Mouse (Mus musculus): ENCODE measurements around the gene Rbms3. TPM values are rescaled to one million over a fixed set of nuclear protein-coding genes. Genes with fewer than 3 reads are reported as not detected.
A peak's percentile ranks its signal among the peaks of the same experiment; 100 is the strongest.

Rbms3 gene
- polyA plus RNA-seq, 1 experiment from 2014 or later = 117 TPM

GRCm38 (mm10) chr9:117172526-117172925 is 457.2 kb downstream of the Rbms3 start:
- no peaks in the 10 kb centered on the region for H3K9me3 ChIP-seq (ENCODE audit: low read depth, low read length)
- no peak overlapping the region for H3K9ac ChIP-seq
- ATAC-seq (ENCODE audit: insufficient read depth) = no peak
- H3K27ac ChIP-seq (ENCODE audit: low read depth) = no peak overlapping the region
- no peak for TF ChIP-seq CTCF (IDR thresholded peaks at IDR 0.05; ENCODE audit: low read depth)
- no peak overlapping the region for H3K4me3 ChIP-seq (ENCODE audit: low read depth, low read length)
- no peaks in the 10 kb centered on the region for H3K4me1 ChIP-seq (ENCODE audit: insufficient read depth)
- no peaks in the 10 kb centered on the region; the same call in 1 of the 2 replicates for H3K36me3 ChIP-seq (ENCODE audit: insufficient read depth)
- 70% methylated on average over 7 of the region's 7 CpGs for WGBS
- H3K27me3 ChIP-seq (ENCODE audit: insufficient read depth, low read length) = no peaks in the 10 kb centered on the region
- no peak overlapping the region for H3K4me2 ChIP-seq
- no peak for DNase-seq

- Histone ChIP-seq H3K4me3 (ENCODE audit: low read depth, low read length) (no peak overlapping the region), H3K9me3 (ENCODE audit: low read depth, low read length) (no peaks in the 10 kb centered on the region; the same call in 1 of the 2 replicates), H3K4me2 (no peak overlapping the region), H3K27ac (ENCODE audit: low read depth) (no peak overlapping the region), H3K4me1 (ENCODE audit: insufficient read depth) (no peaks in the 10 kb centered on the region), H3K27me3 (ENCODE audit: insufficient read depth, low read length) (no peaks in the 10 kb centered on the region), H3K9ac (no peak overlapping the region), H3K36me3 (ENCODE audit: insufficient read depth) (no peaks in the 10 kb centered on the region; the same call in 1 of the 2 replicates)
- 86% methylated on average over 5 of the region's 5 CpGs for WGBS
- ATAC-seq (ENCODE audit: insufficient read depth) (no peak), DNase-seq (no peak)
- TF ChIP-seq CTCF (IDR thresholded peaks at IDR 0.05; ENCODE audit: low read depth) = no peak
Measured at GRCm38 (mm10) chr9:117169196-117169595, 460.5 kb downstream of the Rbms3 start.

GRCm38 (mm10) chr9:117163143-117163542 is 466.6 kb downstream of the Rbms3 start:
- DNase-seq = peak; percentile 66
- 20% methylated on average over 6 of the region's 6 CpGs for WGBS
- Histone ChIP-seq H3K9ac (no peak overlapping the region), H3K4me3 (ENCODE audit: low read depth, low read length) (no peak overlapping the region), H3K4me2 (no peak overlapping the region), H3K36me3 (ENCODE audit: insufficient read depth) (no peaks in the 10 kb centered on the region), H3K27me3 (ENCODE audit: insufficient read depth, low read length) (no peaks in the 10 kb centered on the region), H3K4me1 (ENCODE audit: insufficient read depth) (peaks cover 18% of the 10 kb centered on the region), H3K9me3 (ENCODE audit: low read depth, low read length) (no peaks in the 10 kb centered on the region; the same call in 1 of the 2 replicates), H3K27ac (ENCODE audit: low read depth) (no peak overlapping the region)
- TF ChIP-seq CTCF (IDR thresholded peaks at IDR 0.05; ENCODE audit: low read depth) = no peak
- peak; percentile 47; the same call in 1 of the 2 replicates for ATAC-seq (ENCODE audit: insufficient read depth)

GRCm38 (mm10) chr9:117161150-117161549 is 468.6 kb downstream of the Rbms3 start:
- H3K4me3 ChIP-seq (ENCODE audit: low read depth, low read length) = no peak overlapping the region
- WGBS = 41% methylated on average over 6 of the region's 6 CpGs
- ATAC-seq (ENCODE audit: insufficient read depth) = peak; percentile 36; the same call in 1 of the 2 replicates

GRCm38 (mm10) chr9:117156330-117156905 is 473.3 kb downstream of the Rbms3 start:
- H3K4me1 ChIP-seq (ENCODE audit: insufficient read depth) = peaks cover 7% of the 10 kb centered on the region; the same call in 1 of the 2 replicates
- no peak overlapping the region for H3K4me2 ChIP-seq
- peak overlapping the region; percentile 56; the same call in 1 of the 2 replicates for H3K27ac ChIP-seq (ENCODE audit: low read depth)
- TF ChIP-seq CTCF (IDR thresholded peaks at IDR 0.05; ENCODE audit: low read depth) = no peak
- H3K9me3 ChIP-seq (ENCODE audit: low read depth, low read length) = no peaks in the 10 kb centered on the region
- ATAC-seq (ENCODE audit: insufficient read depth) = peak; percentile 55
- 49% methylated on average over 9 of the region's 9 CpGs for WGBS
- H3K4me3 ChIP-seq (ENCODE audit: low read depth, low read length) = no peak overlapping the region
- H3K27me3 ChIP-seq (ENCODE audit: insufficient read depth, low read length) = no peaks in the 10 kb centered on the region
- DNase-seq = peak; percentile 51
- no peak overlapping the region for H3K9ac ChIP-seq
- H3K36me3 ChIP-seq (ENCODE audit: insufficient read depth) = peaks cover 11% of the 10 kb centered on the region

More at GRCm38 (mm10) chr9:117161150-117161549, 468.6 kb downstream of the Rbms3 start:
- Histone ChIP-seq H3K4me2 (no peak overlapping the region), H3K27ac (ENCODE audit: low read depth) (no peak overlapping the region), H3K36me3 (ENCODE audit: insufficient read depth) (0 out of 2 replicates have a peak, but pooled peaks cover 3% of the 10 kb centered on the region), H3K4me1 (ENCODE audit: insufficient read depth) (peaks cover 19% of the 10 kb centered on the region), H3K27me3 (ENCODE audit: insufficient read depth, low read length) (no peaks in the 10 kb centered on the region), H3K9me3 (ENCODE audit: low read depth, low read length) (no peaks in the 10 kb centered on the region; the same call in 1 of the 2 replicates), H3K9ac (no peak overlapping the region)
- TF ChIP-seq CTCF (IDR thresholded peaks at IDR 0.05; ENCODE audit: low read depth) = no peak
- peak; percentile 68 for DNase-seq

GRCm38 (mm10) chr9:117154590-117154989 is 475.1 kb downstream of the Rbms3 start:
- 88% methylated on average over 4 of the region's 4 CpGs for WGBS
- TF ChIP-seq CTCF (IDR thresholded peaks at IDR 0.05; ENCODE audit: low read depth) = no peak

GRCm38 (mm10) chr9:117153686-117154274 is 475.9 kb downstream of the Rbms3 start:
- no peak overlapping the region for H3K4me2 ChIP-seq
- WGBS = 52% methylated on average over 20 of the region's 20 CpGs
- no peaks in the 10 kb centered on the region for H3K27me3 ChIP-seq (ENCODE audit: insufficient read depth, low read length)
- H3K9ac ChIP-seq = no peak overlapping the region
- peaks cover 7% of the 10 kb centered on the region; the same call in 1 of the 2 replicates for H3K4me1 ChIP-seq (ENCODE audit: insufficient read depth)
- ATAC-seq (ENCODE audit: insufficient read depth) (peak; percentile 36; the same call in 1 of the 2 replicates), DNase-seq (peak; percentile 46)
- TF ChIP-seq CTCF (IDR thresholded peaks at IDR 0.05; ENCODE audit: low read depth) = no peak
- H3K4me3 ChIP-seq (ENCODE audit: low read depth, low read length) = no peak overlapping the region
- no peaks in the 10 kb centered on the region for H3K9me3 ChIP-seq (ENCODE audit: low read depth, low read length)
- H3K27ac ChIP-seq (ENCODE audit: low read depth) = peak overlapping the region; percentile 6; the same call in 1 of the 2 replicates
- H3K36me3 ChIP-seq (ENCODE audit: insufficient read depth) = peaks cover 14% of the 10 kb centered on the region

More at GRCm38 (mm10) chr9:117154590-117154989, 475.1 kb downstream of the Rbms3 start:
- H3K4me3 ChIP-seq (ENCODE audit: low read depth, low read length) = no peak overlapping the region
- peaks cover 14% of the 10 kb centered on the region for H3K36me3 ChIP-seq (ENCODE audit: insufficient read depth)
- no peaks in the 10 kb centered on the region for H3K9me3 ChIP-seq (ENCODE audit: low read depth, low read length)
- H3K4me1 ChIP-seq (ENCODE audit: insufficient read depth) = peaks cover 7% of the 10 kb centered on the region; the same call in 1 of the 2 replicates
- H3K27me3 ChIP-seq (ENCODE audit: insufficient read depth, low read length) = no peaks in the 10 kb centered on the region
- ATAC-seq (ENCODE audit: insufficient read depth) = no peak
- H3K4me2 ChIP-seq = no peak overlapping the region
- DNase-seq = no peak
- H3K27ac ChIP-seq (ENCODE audit: low read depth) = no peak overlapping the region
- no peak overlapping the region for H3K9ac ChIP-seq

Data from lung, embryonic 14.5 days (tissue).